Mouse (Mus musculus): ENCODE measurements around the gene Ube2dnl2.

Ube2dnl2 gene

DNA sequence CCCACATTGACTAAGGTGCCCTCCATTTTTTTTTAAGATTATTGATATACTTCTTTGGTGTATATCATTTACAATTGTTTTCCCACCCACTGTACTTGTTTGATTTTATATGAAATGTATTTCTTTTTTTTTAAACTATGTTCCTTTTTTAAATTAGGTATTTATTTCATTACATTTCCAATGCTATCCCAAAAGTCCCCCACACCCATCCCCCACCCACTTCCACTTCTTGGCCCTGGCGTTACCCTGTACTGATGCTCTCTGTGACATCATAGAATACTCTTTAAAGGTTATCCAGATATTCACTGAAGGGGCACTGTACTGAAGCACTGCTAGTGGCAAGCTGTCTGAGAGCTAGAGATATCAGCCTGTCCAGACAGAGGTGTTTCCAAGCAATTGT, at the start of gene Ube2dnl2:
TSS of gene Ube2dnl2 (plus strand) at position 301 of the 400 bp plus-strand sequence.
- DNase-seq (ENCODE audit: low read depth, low spot score), result no peak

DNA sequence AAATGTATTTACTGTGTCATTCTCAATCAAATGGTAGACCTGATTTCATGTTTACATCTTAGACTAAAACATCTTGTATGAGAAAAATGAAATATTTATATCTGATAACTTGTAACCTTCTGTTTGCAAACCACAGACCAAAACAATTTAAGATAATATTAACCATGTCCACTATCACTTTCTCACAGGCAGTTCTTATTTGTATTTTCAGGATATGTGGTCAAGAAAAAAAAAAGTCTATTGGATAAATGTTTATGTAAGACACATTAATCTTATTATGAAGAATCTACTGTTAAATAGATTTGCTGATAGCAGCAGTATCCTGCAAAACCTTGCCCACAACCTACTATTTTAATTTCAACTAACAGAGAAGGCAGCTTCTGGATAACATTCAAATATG, 11.9 kb upstream of the Ube2dnl2 start:
- no peak for DNase-seq (ENCODE audit: low read depth, low spot score)

DNA sequence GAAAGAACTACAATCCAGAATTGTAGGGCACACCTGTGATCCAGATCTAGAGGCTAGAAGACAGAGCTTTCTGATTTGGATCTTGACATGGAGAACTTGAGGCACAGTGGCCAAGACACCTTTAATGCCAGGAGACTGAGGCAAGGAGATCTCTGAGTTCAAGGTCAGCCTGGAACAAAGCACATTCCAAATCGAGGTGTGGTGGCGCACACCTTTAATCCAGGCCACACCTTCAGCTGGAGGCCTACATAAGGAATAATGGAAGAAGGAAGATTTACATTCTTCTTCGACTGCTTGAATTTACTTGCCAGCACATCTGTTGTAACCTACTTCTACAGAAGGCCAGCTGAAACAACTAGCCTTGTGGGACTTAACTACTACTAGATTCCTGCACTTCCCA, 9.9 kb upstream of the Ube2dnl2 start:
- no peak for DNase-seq (ENCODE audit: low read depth, low spot score)

DNA sequence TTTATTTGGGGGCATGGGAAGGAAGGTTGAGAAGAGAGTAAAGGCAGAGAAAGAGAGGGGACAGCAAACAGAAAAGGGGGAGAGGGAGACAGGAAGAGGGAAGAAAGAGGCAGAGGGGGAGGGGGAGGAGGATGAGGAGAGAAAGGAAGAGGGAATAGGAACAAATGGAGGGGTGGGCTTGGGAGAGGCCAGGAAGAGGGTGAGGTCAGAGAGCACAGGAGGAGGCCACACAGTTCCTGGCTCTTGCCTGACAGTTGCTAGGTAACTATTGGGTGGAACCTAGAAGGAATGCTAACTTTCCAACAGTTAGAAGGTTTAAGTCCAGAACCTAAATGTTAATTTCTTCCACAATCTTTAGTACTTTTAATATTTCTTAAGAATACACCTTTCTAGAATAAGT, 4.0 kb upstream of the Ube2dnl2 start:
- no peak for DNase-seq (ENCODE audit: low read depth, low spot score)

DNA sequence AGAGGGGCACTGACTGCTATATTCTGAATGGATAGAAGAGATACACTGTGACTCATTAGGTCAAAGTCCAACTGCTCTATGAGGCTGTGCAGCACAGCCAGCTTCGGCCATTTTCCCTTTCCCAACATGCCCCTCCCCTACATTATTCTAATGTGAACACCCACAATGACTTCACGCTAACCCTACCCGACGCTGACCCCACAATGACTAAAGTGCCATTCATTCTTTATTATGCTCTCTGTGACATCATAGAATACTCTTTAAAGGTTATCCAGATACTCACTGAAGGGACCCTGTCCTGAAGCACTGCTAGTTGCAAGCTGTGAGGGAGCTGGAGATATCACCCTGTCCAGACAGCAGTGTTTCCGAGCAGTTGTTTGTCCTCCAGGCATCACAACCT, 2.7 kb upstream of the Ube2dnl2 start, which contains the start of gene Ube2dnl1:
TSS of gene Ube2dnl1 (plus strand) at position 301 of the 400 bp plus-strand sequence.
- DNase-seq (ENCODE audit: low read depth, low spot score), result no peak

DNA sequence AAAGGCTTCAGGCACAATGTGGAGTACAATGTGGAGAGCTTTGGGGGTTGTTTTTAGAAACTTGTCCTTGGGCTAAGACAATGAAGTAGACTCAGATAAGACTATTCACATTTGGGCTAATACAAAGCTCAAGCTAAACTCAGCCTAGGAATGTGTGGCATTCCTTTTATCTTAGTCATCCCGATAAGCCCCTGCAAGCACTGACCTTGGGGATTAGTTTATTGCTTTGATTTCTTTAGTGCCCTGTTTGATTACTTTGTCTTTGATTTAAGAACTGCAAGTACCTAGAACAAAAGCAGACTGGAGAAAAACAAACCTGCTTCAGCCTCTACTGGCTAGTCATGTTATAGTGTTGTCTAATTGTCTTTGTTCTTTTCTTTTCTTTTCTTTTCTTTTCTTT, 47.7 kb downstream of the Ube2dnl2 start:
- no peak for DNase-seq (ENCODE audit: low read depth, low spot score)

Measured in CD4-positive, CD25-positive, alpha-beta regulatory T cell, adult 2 months (primary cell).